Mouse (Mus musculus): ENCODE measurements around the gene Gm48552.

The Gm48552 gene

GRCm38 (mm10) chr10:81407539-81408423, 19.0 kb downstream of the Gm48552 start:
- DNase-seq: peak; percentile 92

GRCm38 (mm10) chr10:81408424-81408729, 19.6 kb downstream of the Gm48552 start:
- DNase-seq: no peak

GRCm38 (mm10) chr10:81408871-81409291, 20.1 kb downstream of the Gm48552 start:
- peak; percentile 80 for DNase-seq

- no peak for DNase-seq
Measured at GRCm38 (mm10) chr10:81409330-81409729, 20.5 kb downstream of the Gm48552 start.

- DNase-seq: peak; percentile 67
Measured at GRCm38 (mm10) chr10:81410350-81410749, 21.5 kb downstream of the Gm48552 start.

- DNase-seq: peak; percentile 77
Measured at GRCm38 (mm10) chr10:81410981-81411380, 22.2 kb downstream of the Gm48552 start.

- peak; percentile 94 for DNase-seq
Measured at GRCm38 (mm10) chr10:81411471-81412400, 22.9 kb downstream of the Gm48552 start.

- peak; percentile 78 for DNase-seq
Measured at GRCm38 (mm10) chr10:81412586-81413309, 23.9 kb downstream of the Gm48552 start.

- DNase-seq: peak; percentile 90
Measured at GRCm38 (mm10) chr10:81413310-81414261, 24.8 kb downstream of the Gm48552 start.

- DNase-seq: no peak
Measured at GRCm38 (mm10) chr10:81414682-81415081, 25.9 kb downstream of the Gm48552 start.

- no peak for DNase-seq
Measured at GRCm38 (mm10) chr10:81415146-81415545, 26.3 kb downstream of the Gm48552 start.

- peak; percentile 81 for DNase-seq
Measured at GRCm38 (mm10) chr10:81415549-81416310, 26.9 kb downstream of the Gm48552 start.

- peak; percentile 97 for DNase-seq
Measured at GRCm38 (mm10) chr10:81416581-81417226, 27.9 kb downstream of the Gm48552 start.

- DNase-seq: peak; percentile 76
Measured at GRCm38 (mm10) chr10:81417227-81418215, 28.7 kb downstream of the Gm48552 start.

- peak; percentile 62 for DNase-seq
Measured at GRCm38 (mm10) chr10:81418216-81419070, 29.6 kb downstream of the Gm48552 start.

GRCm38 (mm10) chr10:81419111-81419928, 30.5 kb downstream of the Gm48552 start:
- DNase-seq: peak; percentile 54

GRCm38 (mm10) chr10:81420191-81420767, 31.5 kb downstream of the Gm48552 start:
- peak; percentile 80 for DNase-seq

Measured in cerebellum, adult 9-11 months (tissue).